Mouse (Mus musculus) small intestine, adult 2 months (tissue): Measurements from ENCODE around the gene Cacybp.

Experiments used
- CTCF ChIP-seq: fragments of 200-500 bp; IDR thresholded peaks from 2 replicates; pipeline ENCODE4 v1.5.1; 2012; ENCODE audit warnings: low read depth, mild to moderate bottlenecking, control low read depth, inconsistent platforms, low read length, moderate library complexity, mixed read lengths; ENCODE audit not compliant: insufficient replicate concordance, insufficient read length; ENCODE audit errors: extremely low read depth
- POLR2A ChIP-seq: fragments of 200-500 bp; IDR thresholded peaks from 2 replicates; pipeline ENCODE4 v1.6.1; 2012; ENCODE audit warnings: low read depth, mild to moderate bottlenecking, control low read depth, inconsistent platforms, low read length, moderate library complexity

GRCm38 (mm10) chr1:160176903-160177302 is 35.8 kb downstream of the Cacybp start:
- TF ChIP-seq POLR2A (no peak), CTCF (no peak)
